Mouse (Mus musculus): ENCODE measurements around the gene Trim7. TPM values are rescaled to one million over a fixed set of nuclear protein-coding genes. Genes with fewer than 3 reads are reported as not detected.
"Not testable (repeated sequence)": the region's sequence is repeated elsewhere in the genome, so short reads cannot be mapped to it uniquely, and the experiment has no call there.

The Trim7 gene
- polyA plus RNA-seq, 1 experiment from 2014 or later: 0.27 TPM

GRCm38 (mm10) chr11:48789215-48789614 lies 36.7 kb upstream of the Trim7 start:
- H3K4me3 ChIP-seq (ENCODE audit: low read depth, low read length): no peak overlapping the region
- WGBS: 87% methylated on average over 5 of the region's 5 CpGs
- H3K9me3 ChIP-seq (replicated peaks; ENCODE audit: control insufficient read depth, low read length): no peaks in the 10 kb centered on the region
- H3K27ac ChIP-seq (replicated peaks; ENCODE audit: low read depth, low read length): no peak overlapping the region
- no peaks in the 10 kb centered on the region for H3K27me3 ChIP-seq (ENCODE audit: control insufficient read depth, insufficient read depth, low read length)
- H3K36me3 ChIP-seq (replicated peaks; ENCODE audit: control insufficient read depth, insufficient read depth, low read depth, low read length): no peaks in the 10 kb centered on the region
- no peak for DNase-seq (ENCODE audit: low spot score)
- H3K9ac ChIP-seq (replicated peaks; ENCODE audit: low read length): no peak overlapping the region
- H3K4me2 ChIP-seq (ENCODE audit: low read depth, low read length): no peak overlapping the region
- no peak for ATAC-seq (replicated peaks; ENCODE audit: insufficient number of reproducible peaks, low FRiP score, low TSS enrichment, low read depth)
- no peaks in the 10 kb centered on the region for H3K4me1 ChIP-seq (ENCODE audit: control insufficient read depth, insufficient read depth, low read length)

GRCm38 (mm10) chr11:48789973-48790823 lies 35.7 kb upstream of the Trim7 start:
- no peak for ATAC-seq (replicated peaks; ENCODE audit: insufficient number of reproducible peaks, low FRiP score, low TSS enrichment, low read depth)
- H3K9ac ChIP-seq (replicated peaks; ENCODE audit: low read length): no peak overlapping the region
- DNase-seq (ENCODE audit: low spot score): peak; percentile 88

GRCm38 (mm10) chr11:48790946-48791345 lies 35.0 kb upstream of the Trim7 start:
- ATAC-seq (replicated peaks; ENCODE audit: insufficient number of reproducible peaks, low FRiP score, low TSS enrichment, low read depth) (no peak), DNase-seq (ENCODE audit: low spot score) (no peak)
- no peak overlapping the region for H3K27ac ChIP-seq (replicated peaks; ENCODE audit: low read depth, low read length)
- no peaks in the 10 kb centered on the region for H3K9me3 ChIP-seq (replicated peaks; ENCODE audit: control insufficient read depth, low read length)
- 69% methylated on average over 8 of the region's 8 CpGs for WGBS
- H3K36me3 ChIP-seq (replicated peaks; ENCODE audit: control insufficient read depth, insufficient read depth, low read depth, low read length): no peaks in the 10 kb centered on the region
- H3K4me3 ChIP-seq (ENCODE audit: low read depth, low read length): no peak overlapping the region
- H3K4me2 ChIP-seq (ENCODE audit: low read depth, low read length): no peak overlapping the region
- no peaks in the 10 kb centered on the region for H3K4me1 ChIP-seq (ENCODE audit: control insufficient read depth, insufficient read depth, low read length)
- H3K9ac ChIP-seq (replicated peaks; ENCODE audit: low read length): no peak overlapping the region
- H3K27me3 ChIP-seq (ENCODE audit: control insufficient read depth, insufficient read depth, low read length): no peaks in the 10 kb centered on the region

More at GRCm38 (mm10) chr11:48789973-48790823, 35.7 kb upstream of the Trim7 start:
- Histone ChIP-seq H3K9me3 (replicated peaks; ENCODE audit: control insufficient read depth, low read length) (no peaks in the 10 kb centered on the region), H3K4me2 (ENCODE audit: low read depth, low read length) (no peak overlapping the region), H3K4me1 (ENCODE audit: control insufficient read depth, insufficient read depth, low read length) (no peaks in the 10 kb centered on the region), H3K36me3 (replicated peaks; ENCODE audit: control insufficient read depth, insufficient read depth, low read depth, low read length) (no peaks in the 10 kb centered on the region), H3K4me3 (ENCODE audit: low read depth, low read length) (no peak overlapping the region), H3K27ac (replicated peaks; ENCODE audit: low read depth, low read length) (no peak overlapping the region), H3K27me3 (ENCODE audit: control insufficient read depth, insufficient read depth, low read length) (no peaks in the 10 kb centered on the region)
- 19% methylated on average over 20 of the region's 20 CpGs for WGBS

- not testable (repeated sequence) for H3K4me2 ChIP-seq (ENCODE audit: low read depth, low read length); H3K27me3 ChIP-seq (ENCODE audit: control insufficient read depth, insufficient read depth, low read length); ATAC-seq (replicated peaks; ENCODE audit: insufficient number of reproducible peaks, low FRiP score, low TSS enrichment, low read depth); H3K36me3 ChIP-seq (replicated peaks; ENCODE audit: control insufficient read depth, insufficient read depth, low read depth, low read length); H3K4me1 ChIP-seq (ENCODE audit: control insufficient read depth, insufficient read depth, low read length); H3K9me3 ChIP-seq (replicated peaks; ENCODE audit: control insufficient read depth, low read length); H3K4me3 ChIP-seq (ENCODE audit: low read depth, low read length); H3K27ac ChIP-seq (replicated peaks; ENCODE audit: low read depth, low read length); DNase-seq (ENCODE audit: low spot score); H3K9ac ChIP-seq (replicated peaks; ENCODE audit: low read length)
- WGBS: 85% methylated on average over 9 of the region's 9 CpGs
Measured at GRCm38 (mm10) chr11:48791894-48792293, 34.0 kb upstream of the Trim7 start.

- H3K27ac ChIP-seq (replicated peaks; ENCODE audit: low read depth, low read length): no peak overlapping the region
- no peaks in the 10 kb centered on the region for H3K36me3 ChIP-seq (replicated peaks; ENCODE audit: control insufficient read depth, insufficient read depth, low read depth, low read length)
- no peak overlapping the region for H3K4me2 ChIP-seq (ENCODE audit: low read depth, low read length)
- no peaks in the 10 kb centered on the region for H3K9me3 ChIP-seq (replicated peaks; ENCODE audit: control insufficient read depth, low read length)
- WGBS: 90% methylated on average over 3 of the region's 3 CpGs
- DNase-seq (ENCODE audit: low spot score) (no peak), ATAC-seq (replicated peaks; ENCODE audit: insufficient number of reproducible peaks, low FRiP score, low TSS enrichment, low read depth) (no peak)
- no peak overlapping the region for H3K4me3 ChIP-seq (ENCODE audit: low read depth, low read length)
- H3K27me3 ChIP-seq (ENCODE audit: control insufficient read depth, insufficient read depth, low read length): no peaks in the 10 kb centered on the region
- H3K4me1 ChIP-seq (ENCODE audit: control insufficient read depth, insufficient read depth, low read length): no peaks in the 10 kb centered on the region
- no peak overlapping the region for H3K9ac ChIP-seq (replicated peaks; ENCODE audit: low read length)
Measured at GRCm38 (mm10) chr11:48793184-48793583, 32.8 kb upstream of the Trim7 start.

- WGBS: 87% methylated on average over 7 of the region's 7 CpGs
- no peaks in the 10 kb centered on the region for H3K36me3 ChIP-seq (replicated peaks; ENCODE audit: control insufficient read depth, insufficient read depth, low read depth, low read length)
- H3K4me3 ChIP-seq (ENCODE audit: low read depth, low read length): no peak overlapping the region
- H3K27ac ChIP-seq (replicated peaks; ENCODE audit: low read depth, low read length): no peak overlapping the region
- H3K9ac ChIP-seq (replicated peaks; ENCODE audit: low read length): no peak overlapping the region
- H3K4me1 ChIP-seq (ENCODE audit: control insufficient read depth, insufficient read depth, low read length): no peaks in the 10 kb centered on the region
- no peak overlapping the region for H3K4me2 ChIP-seq (ENCODE audit: low read depth, low read length)
- ATAC-seq (replicated peaks; ENCODE audit: insufficient number of reproducible peaks, low FRiP score, low TSS enrichment, low read depth) (no peak), DNase-seq (ENCODE audit: low spot score) (no peak)
- no peaks in the 10 kb centered on the region for H3K9me3 ChIP-seq (replicated peaks; ENCODE audit: control insufficient read depth, low read length)
- H3K27me3 ChIP-seq (ENCODE audit: control insufficient read depth, insufficient read depth, low read length): no peaks in the 10 kb centered on the region
Measured at GRCm38 (mm10) chr11:48795221-48795620, 30.7 kb upstream of the Trim7 start.

- Histone ChIP-seq H3K27ac (replicated peaks; ENCODE audit: low read depth, low read length) (no peak overlapping the region), H3K4me3 (ENCODE audit: low read depth, low read length) (no peak overlapping the region), H3K9ac (replicated peaks; ENCODE audit: low read length) (no peak overlapping the region), H3K36me3 (replicated peaks; ENCODE audit: control insufficient read depth, insufficient read depth, low read depth, low read length) (no peaks in the 10 kb centered on the region), H3K27me3 (ENCODE audit: control insufficient read depth, insufficient read depth, low read length) (no peaks in the 10 kb centered on the region), H3K4me2 (ENCODE audit: low read depth, low read length) (no peak overlapping the region), H3K9me3 (replicated peaks; ENCODE audit: control insufficient read depth, low read length) (no peaks in the 10 kb centered on the region), H3K4me1 (ENCODE audit: control insufficient read depth, insufficient read depth, low read length) (no peaks in the 10 kb centered on the region)
- ATAC-seq (replicated peaks; ENCODE audit: insufficient number of reproducible peaks, low FRiP score, low TSS enrichment, low read depth): no peak
- 77% methylated on average over 4 of the region's 4 CpGs for WGBS
- DNase-seq (ENCODE audit: low spot score): no peak
Measured at GRCm38 (mm10) chr11:48796290-48796689, 29.6 kb upstream of the Trim7 start.

- H3K9me3 ChIP-seq (replicated peaks; ENCODE audit: control insufficient read depth, low read length): no peaks in the 10 kb centered on the region
- WGBS: 91% methylated on average over 5 of the region's 5 CpGs
- H3K4me1 ChIP-seq (ENCODE audit: control insufficient read depth, insufficient read depth, low read length): no peaks in the 10 kb centered on the region; the same call in 1 of the 2 replicates
- no peak overlapping the region for H3K4me3 ChIP-seq (ENCODE audit: low read depth, low read length)
- DNase-seq (ENCODE audit: low spot score) (no peak), ATAC-seq (replicated peaks; ENCODE audit: insufficient number of reproducible peaks, low FRiP score, low TSS enrichment, low read depth) (no peak)
- no peak overlapping the region for H3K9ac ChIP-seq (replicated peaks; ENCODE audit: low read length)
- no peaks in the 10 kb centered on the region for H3K27me3 ChIP-seq (ENCODE audit: control insufficient read depth, insufficient read depth, low read length)
- no peak overlapping the region for H3K27ac ChIP-seq (replicated peaks; ENCODE audit: low read depth, low read length)
- H3K4me2 ChIP-seq (ENCODE audit: low read depth, low read length): no peak overlapping the region
- no peaks in the 10 kb centered on the region for H3K36me3 ChIP-seq (replicated peaks; ENCODE audit: control insufficient read depth, insufficient read depth, low read depth, low read length)
Measured at GRCm38 (mm10) chr11:48797287-48797686, 28.7 kb upstream of the Trim7 start.
